Mouse (Mus musculus) kidney, adult 11 months (tissue): ENCODE data around the gene Sall4.

Source experiments
- DNase-seq: peaks from one replicate; pipeline ENCODE4 v3.0.0; 2022

The Sall4 gene

DNA sequence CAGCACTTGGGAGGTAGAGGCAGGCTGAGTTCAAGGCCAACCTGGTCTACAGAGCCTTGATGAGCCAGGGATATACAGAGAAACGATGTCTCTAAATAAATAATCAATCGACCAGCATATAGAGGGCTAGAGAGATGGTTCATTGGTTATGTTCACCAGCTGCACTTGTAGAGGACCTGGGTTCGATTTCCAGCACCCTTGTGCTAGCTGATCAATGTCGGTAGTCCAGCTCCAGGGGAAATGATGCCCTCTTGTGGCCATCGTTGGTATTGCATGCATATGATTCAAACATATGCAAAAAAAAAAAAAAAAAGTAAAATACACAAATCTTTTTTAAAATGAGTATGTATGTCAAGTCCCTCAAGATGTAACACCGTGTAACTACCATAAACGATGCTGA is 25.1 kb downstream of the Sall4 start:
- no peak for DNase-seq

DNA sequence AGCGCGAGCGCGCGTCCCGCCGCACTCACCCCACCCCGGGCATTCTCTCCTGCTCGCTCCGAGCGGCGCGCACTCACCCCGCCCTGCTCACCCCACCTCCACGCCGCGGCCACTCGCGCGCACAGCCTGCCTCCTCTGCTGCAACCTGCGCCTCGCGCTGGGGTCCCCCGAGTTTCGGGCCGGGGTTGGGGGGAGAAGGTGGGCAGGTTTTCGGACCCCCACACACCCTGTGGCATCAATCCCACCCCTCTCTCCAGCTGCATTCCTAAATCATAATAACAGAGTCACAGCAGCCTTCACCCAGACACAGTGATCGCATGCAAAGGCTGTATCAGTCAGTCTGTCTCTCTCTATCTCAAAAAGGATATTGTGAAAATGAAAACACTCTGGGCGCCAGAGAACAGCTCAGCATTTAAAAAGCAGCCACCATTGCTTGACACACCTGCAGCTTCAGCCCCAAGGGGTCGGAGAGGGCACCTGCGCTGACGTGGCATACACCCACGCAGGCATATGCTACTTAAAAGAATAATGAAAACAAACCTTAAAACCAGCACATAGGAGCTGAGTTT is 25.6 kb downstream of the Sall4 start, which contains the start of gene Atp9a:
TSS of gene Atp9a (minus strand) at position 351 of the 569 bp plus-strand sequence.
- peak; percentile 55 for DNase-seq

- DNase-seq: peak; percentile 92
Measured at GRCm38 (mm10) chr2:168741273-168742058, 26.3 kb downstream of the Sall4 start.

DNA sequence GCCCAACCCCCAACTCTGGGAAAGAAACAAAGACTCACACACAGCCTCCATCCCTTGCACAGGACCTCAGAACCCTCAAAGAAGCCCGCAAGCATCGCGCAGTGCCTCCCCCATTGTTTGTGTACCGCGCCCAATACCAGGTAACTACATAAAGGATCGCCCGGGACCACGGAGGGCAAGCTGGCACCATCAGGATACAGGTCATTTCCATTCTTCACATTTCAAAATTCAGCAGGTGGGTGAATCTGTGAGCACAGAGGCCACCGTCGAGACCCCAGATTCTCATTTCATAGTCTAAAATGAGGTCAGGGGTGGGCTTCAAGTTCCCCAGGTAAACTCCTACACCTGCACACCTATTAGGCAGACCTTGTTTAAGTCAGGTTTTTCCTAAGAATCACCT is 27.2 kb downstream of the Sall4 start:
- no peak for DNase-seq

DNA sequence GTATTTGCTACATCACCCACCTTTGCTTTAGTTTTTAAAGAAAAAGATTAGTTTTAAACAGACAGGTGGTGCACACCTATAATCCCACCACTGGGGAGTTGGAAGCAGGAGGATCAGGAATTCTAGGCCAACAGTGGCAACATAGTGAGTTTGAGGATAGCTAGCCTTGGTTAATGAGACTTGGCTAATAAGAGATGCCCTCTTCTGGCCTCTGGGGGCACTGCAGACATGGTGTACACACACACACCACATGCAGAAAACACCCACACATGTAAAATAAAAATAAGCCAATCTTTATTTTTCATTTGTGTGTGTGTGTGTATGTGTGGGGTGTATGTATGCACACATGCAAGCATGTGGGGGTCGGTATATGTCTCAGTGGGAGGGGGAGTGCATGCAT is 28.9 kb downstream of the Sall4 start:
- DNase-seq: no peak

GRCm38 (mm10) chr2:168737878-168738277 is 29.9 kb downstream of the Sall4 start:
- peak; percentile 76 for DNase-seq

DNA sequence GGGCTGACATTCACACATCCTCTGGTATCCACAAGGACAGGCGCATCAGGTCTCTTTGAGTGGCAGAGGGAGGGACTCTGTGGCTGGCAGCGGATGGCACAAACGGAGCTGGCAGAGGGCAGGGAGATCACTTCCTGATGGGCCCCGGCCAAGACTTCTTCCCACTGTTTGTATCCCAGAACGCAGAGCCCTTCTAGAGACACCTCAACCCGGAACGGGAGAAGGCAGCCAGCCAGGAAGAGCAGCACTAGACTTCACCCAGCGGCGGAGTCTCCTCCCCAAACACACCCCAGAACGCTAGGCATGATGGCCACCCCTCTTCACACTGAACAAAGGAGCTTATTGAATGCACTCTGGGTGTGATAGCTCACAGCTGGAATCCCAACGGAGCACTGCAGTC is 33.7 kb downstream of the Sall4 start:
- peak; percentile 75 for DNase-seq

DNA sequence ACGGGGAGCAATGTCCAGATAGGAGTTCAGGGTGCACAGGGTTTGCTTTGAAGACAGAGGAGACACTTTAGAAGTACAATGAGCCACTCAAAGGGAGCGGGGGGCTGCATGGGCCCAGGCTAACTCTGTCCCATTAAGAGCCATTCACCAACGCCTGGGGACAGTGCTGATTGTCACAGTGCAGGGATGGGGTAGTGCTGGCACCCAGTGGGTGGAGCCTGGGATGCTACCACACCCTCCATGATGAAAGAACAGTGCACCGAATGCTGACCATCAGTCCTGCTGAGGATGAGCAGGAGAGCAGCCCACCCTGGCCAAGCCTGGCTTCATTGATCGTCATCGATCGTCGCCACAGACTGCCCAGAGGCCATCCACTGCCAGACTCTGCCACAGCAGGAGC is 36.5 kb downstream of the Sall4 start:
- DNase-seq: no peak

- DNase-seq: no peak
Measured at GRCm38 (mm10) chr2:168729736-168730135, 38.0 kb downstream of the Sall4 start.

GRCm38 (mm10) chr2:168728045-168728444 is 39.7 kb downstream of the Sall4 start:
- no peak for DNase-seq

- peak; percentile 80 for DNase-seq
Measured at GRCm38 (mm10) chr2:168726007-168726406, 41.7 kb downstream of the Sall4 start.

GRCm38 (mm10) chr2:168721313-168721712 is 46.4 kb downstream of the Sall4 start:
- peak; percentile 94 for DNase-seq

DNA sequence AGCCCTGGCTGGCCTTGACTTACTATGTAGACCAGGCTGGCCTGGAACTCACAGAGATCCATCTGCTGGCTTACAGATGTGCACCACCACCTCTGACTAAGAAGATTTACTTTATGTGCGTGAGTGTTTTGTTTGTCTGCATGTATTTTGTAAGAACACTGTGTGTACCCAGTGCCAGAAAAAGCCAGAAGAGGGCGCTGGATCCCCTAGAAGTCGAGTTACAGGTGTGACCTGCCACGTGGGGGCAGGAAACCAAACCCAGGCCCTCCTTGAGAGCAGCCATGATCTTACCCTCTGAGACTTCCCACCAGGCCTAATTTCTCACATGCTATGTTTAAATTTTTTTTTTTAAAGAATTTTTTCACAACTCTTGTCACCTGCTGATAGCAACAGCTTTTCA is 48.0 kb downstream of the Sall4 start:
- DNase-seq: no peak

DNA sequence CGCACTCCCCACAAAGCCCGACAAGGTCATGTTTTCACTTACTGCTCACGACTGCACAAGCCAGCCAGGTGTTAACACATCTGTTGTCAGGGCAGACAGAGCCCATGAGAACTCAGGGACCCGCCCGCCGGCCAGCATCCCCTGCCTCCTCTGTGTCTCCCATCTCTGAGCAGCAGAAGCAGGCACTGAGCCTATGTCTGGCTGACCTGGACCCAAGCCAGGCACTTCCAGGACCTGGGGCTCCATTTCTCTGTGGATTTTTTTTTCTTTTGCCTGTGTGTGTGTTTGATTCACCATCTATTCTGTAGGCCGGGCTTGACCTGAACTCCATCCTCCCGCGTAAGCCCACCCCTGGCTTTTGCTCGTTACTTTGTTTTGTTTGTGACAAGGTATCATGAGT is 49.0 kb downstream of the Sall4 start:
- DNase-seq: no peak

- DNase-seq: no peak
Measured at GRCm38 (mm10) chr2:168718267-168718666, 49.5 kb downstream of the Sall4 start.

DNA sequence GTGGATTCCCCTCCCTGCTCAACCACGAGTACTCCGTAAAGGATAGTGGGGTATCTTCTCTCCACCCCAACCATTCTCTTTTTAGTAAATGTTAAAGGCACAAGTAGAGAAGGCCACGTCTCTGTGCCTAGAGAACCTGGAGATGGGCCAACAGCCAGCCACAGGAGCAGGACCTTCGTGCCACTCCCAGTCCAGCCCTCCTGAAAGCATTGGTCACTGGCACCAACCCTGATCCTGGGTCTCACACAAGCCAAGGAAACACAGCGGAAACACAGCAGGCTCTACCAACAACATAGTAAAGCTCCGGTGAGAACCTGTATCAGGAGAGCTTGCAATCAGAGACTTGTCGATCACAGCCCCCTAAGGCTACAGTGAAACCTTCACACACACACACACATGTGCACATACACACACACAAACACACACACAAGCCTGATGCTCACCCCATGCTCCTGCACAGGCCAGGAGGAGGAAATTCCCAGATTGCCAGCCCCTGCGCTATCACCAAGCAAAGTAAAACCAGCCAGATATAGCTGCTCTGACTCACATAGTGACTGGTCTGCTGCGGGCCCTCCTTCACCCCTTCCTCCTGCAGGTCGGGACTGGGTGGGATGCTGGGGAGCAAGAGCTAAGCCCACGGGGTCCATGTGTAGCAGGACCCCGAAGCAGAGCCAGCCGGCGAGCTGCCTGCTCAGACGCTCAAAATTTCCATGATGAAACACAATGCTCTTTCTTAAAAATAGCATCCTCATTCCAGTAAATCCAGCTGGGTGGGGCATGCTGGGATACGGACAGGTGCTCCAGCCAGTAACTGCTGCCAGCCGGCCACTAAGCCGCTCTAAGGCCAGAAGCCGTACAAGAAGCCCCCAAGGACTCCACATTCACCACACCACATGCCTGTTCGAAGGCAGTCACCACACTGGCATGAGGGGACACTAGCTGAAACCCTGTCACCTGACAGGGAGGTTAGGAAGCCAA is 55.3 kb downstream of the Sall4 start:
- DNase-seq: no peak

- DNase-seq: no peak
Measured at GRCm38 (mm10) chr2:168710979-168711378, 56.8 kb downstream of the Sall4 start.

- DNase-seq: no peak
Measured at GRCm38 (mm10) chr2:168707766-168708165, 60.0 kb downstream of the Sall4 start.

DNA sequence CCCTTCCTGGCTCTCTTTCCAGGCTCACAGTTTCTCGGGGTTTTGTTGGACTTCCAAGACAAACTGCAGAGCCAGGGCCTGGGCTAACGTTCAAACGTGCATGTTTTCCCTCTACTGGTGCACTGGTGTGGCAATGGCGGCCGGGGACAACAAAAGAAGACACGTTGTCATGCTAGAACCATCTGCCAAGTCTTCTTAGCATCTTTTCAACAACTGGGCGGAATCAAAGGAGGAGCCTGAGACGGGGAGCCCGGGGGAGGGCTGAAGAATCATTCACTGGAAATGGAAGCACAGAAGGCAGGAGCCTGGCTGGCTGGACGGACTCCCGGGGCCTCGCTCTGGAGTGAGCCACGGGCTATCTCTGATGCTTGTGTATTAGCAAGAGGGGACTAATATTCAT is 65.5 kb downstream of the Sall4 start:
- DNase-seq: no peak
